Mouse (Mus musculus) CH12.LX (cell line): ENCODE measurements around the gene Cidec. TPM values are rescaled to one million over a fixed set of nuclear protein-coding genes. Genes with fewer than 3 reads are reported as not detected.

Experiments
- DNase-seq: peaks from one replicate; pipeline ENCODE4 v3.0.0-alpha.2; 2013; ENCODE audit errors: extremely low read depth
- H3K27ac ChIP-seq: 2 replicates; pipeline ENCODE4 v1.5.1; 2012; ENCODE audit warnings: low read depth, mild to moderate bottlenecking, control low read depth, moderate library complexity; ENCODE audit not compliant: insufficient read depth
- H3K27me3 ChIP-seq: replicated peaks from 2 replicates; pipeline ENCODE3; 2012; ENCODE audit warnings: inconsistent platforms
- H3K36me3 ChIP-seq, 2 experiments: replicated peaks in 1 of 2; 2 replicates each; pipeline versions ENCODE3 to v1.6.1; 2012; ENCODE audit warnings: inconsistent platforms in 1 of 2, low read length in 1 of 2, mild to moderate bottlenecking in 1 of 2, mixed read lengths in 1 of 2, moderate library complexity in 1 of 2; ENCODE audit not compliant: control insufficient read depth in 1 of 2, insufficient read depth in 1 of 2
- H3K4me1 ChIP-seq, 2 experiments: 2 replicates each; pipeline ENCODE4 v1.6.1; 2012; ENCODE audit warnings: inconsistent platforms in 1 of 2, moderate library complexity in 1 of 2; ENCODE audit not compliant: insufficient read depth in 2 of 2, control insufficient read depth in 1 of 2
- H3K4me2 ChIP-seq: 2 replicates; pipeline ENCODE4 v1.6.1; 2012; ENCODE audit warnings: low read depth, mild to moderate bottlenecking, control low read depth; ENCODE audit not compliant: poor library complexity, insufficient read depth, severe bottlenecking
- H3K4me3 ChIP-seq, 3 experiments: fragments of 150-350 bp in 1 of 3; sonication (generic) in 1 of 3; replicated peaks in 1 of 3; 2 replicates each; pipeline versions ENCODE3 to v1.5.1; 2011 to 2012; ENCODE audit warnings: low read depth in 2 of 3, low read length in 2 of 3, mild to moderate bottlenecking in 2 of 3, moderate library complexity in 2 of 3, control low read depth in 1 of 3, improper control_type of control experiment in 1 of 3, inconsistent platforms in 1 of 3, mixed read lengths in 1 of 3; ENCODE audit not compliant: poor library complexity in 1 of 3
- H3K79me2 ChIP-seq: replicated peaks from 2 replicates; pipeline ENCODE4 v1.6.1; 2012; ENCODE audit warnings: mild to moderate bottlenecking, moderate library complexity; ENCODE audit not compliant: control insufficient read depth, poor library complexity, insufficient read depth, severe bottlenecking; ENCODE audit errors: extremely low read depth
- H3K9ac ChIP-seq: 2 replicates; pipeline ENCODE4 v1.6.1; 2012; ENCODE audit warnings: low read depth, mild to moderate bottlenecking, control low read depth, moderate library complexity; ENCODE audit not compliant: insufficient read depth
- H3K9me3 ChIP-seq: replicated peaks from 2 replicates; pipeline ENCODE3; 2012; ENCODE audit warnings: low read length, inconsistent platforms, mixed read lengths
- E2F4 ChIP-seq: IDR thresholded peaks from 2 replicates; pipeline ENCODE4 v1.6.1; 2011; ENCODE audit warnings: low read depth, low read length, improper control_type of control experiment; ENCODE audit not compliant: insufficient replicate concordance
- ELF1 ChIP-seq: IDR thresholded peaks from 2 replicates; pipeline ENCODE4 v1.6.1; 2014; ENCODE audit warnings: low read depth, mild to moderate bottlenecking, inconsistent platforms, low read length, improper control_type of control experiment
- GABPA ChIP-seq: IDR thresholded peaks from 2 replicates; pipeline ENCODE4 v1.6.1; 2012; ENCODE audit warnings: low read depth, low read length, improper control_type of control experiment, inconsistent platforms; ENCODE audit not compliant: insufficient replicate concordance
- IRF4 ChIP-seq: IDR thresholded peaks from 2 replicates; pipeline ENCODE4 v1.6.1; 2014; ENCODE audit warnings: low read depth, mild to moderate bottlenecking, inconsistent platforms, low read length, improper control_type of control experiment
- KAT2A ChIP-seq: IDR thresholded peaks from 2 replicates; pipeline ENCODE4 v1.6.1; 2012; ENCODE audit warnings: low read length, improper control_type of control experiment, inconsistent platforms; ENCODE audit not compliant: insufficient replicate concordance
- MAFK ChIP-seq: IDR thresholded peaks from 2 replicates; pipeline ENCODE4 v1.6.1; 2011; ENCODE audit warnings: low read length, improper control_type of control experiment; ENCODE audit not compliant: insufficient replicate concordance
- MAX ChIP-seq: IDR thresholded peaks from 2 replicates; pipeline ENCODE4 v1.6.1; 2011; ENCODE audit warnings: low read length, improper control_type of control experiment
- MXI1 ChIP-seq: IDR thresholded peaks from 2 replicates; pipeline ENCODE4 v1.6.1; 2011; ENCODE audit warnings: mild to moderate bottlenecking, low read depth, low read length, improper control_type of control experiment
- MYC ChIP-seq: IDR thresholded peaks from 2 replicates; pipeline ENCODE4 v1.6.1; 2011; ENCODE audit warnings: low read depth, mild to moderate bottlenecking, improper control_type of control experiment, low read length
- PAX5 ChIP-seq: IDR thresholded peaks from 2 replicates; pipeline ENCODE4 v1.6.1; 2012; ENCODE audit warnings: low read length, inconsistent platforms, mixed read lengths
- RAD21 ChIP-seq: IDR thresholded peaks from 2 replicates; pipeline ENCODE4 v1.6.1; 2011; ENCODE audit warnings: low read depth, mild to moderate bottlenecking, low read length, improper control_type of control experiment, moderate library complexity
- TBP ChIP-seq: conservative IDR thresholded peaks from 2 replicates; pipeline ENCODE4 v1.6.1; 2011; ENCODE audit warnings: low read depth, low read length, improper control_type of control experiment
- USF2 ChIP-seq: conservative IDR thresholded peaks from 2 replicates; pipeline ENCODE4 v1.6.1; 2011; ENCODE audit warnings: low read depth, low read length, improper control_type of control experiment
- ZNF384 ChIP-seq: IDR thresholded peaks from 2 replicates; pipeline ENCODE4 v1.6.1; 2012; ENCODE audit warnings: low read depth, low read length, improper control_type of control experiment, inconsistent platforms
- dilution Hi-C: fragments of 300-500 bp; cut with MboI; formaldehyde crosslinking; loops from 2 replicates; pipeline ENCODE4 v1.14.3; 2020; ENCODE audit warnings: low sequenced_read_pairs; ENCODE audit not compliant: extremely low pct_unique_long_range_greater_than_20kb, extremely low pct_ligation_motif_present
- in situ Hi-C: fragments of 300-500 bp; cut with MboI; formaldehyde crosslinking; loops from 3 replicates; pipeline ENCODE4 v1.14.3; 2019; ENCODE audit warnings: low sequenced_read_pairs, low pct_ligation_motif_present, low pct_unique_long_range_greater_than_20kb, mixed read lengths
- polyA plus RNA-seq: library from polyadenylated mRNA; unstranded; fragments of >175 nt; gene quantifications from 2 replicates; pipeline ENCODE4 v1.2.1, GENCODE M21; 2012; ENCODE audit warnings: low read depth; ENCODE audit not compliant: insufficient read length
- total RNA-seq, 2 experiments: library from RNA; depleted of rRNA; stranded (reverse); fragments of 300-350 nt in 1 of 2; fragments of >200 nt in 1 of 2; gene quantifications; 2 replicates each; pipeline ENCODE4 v1.2.3; 2012 to 2014

Cidec gene
- total and polyA plus RNA-seq, 3 experiments = not detected

DNA sequence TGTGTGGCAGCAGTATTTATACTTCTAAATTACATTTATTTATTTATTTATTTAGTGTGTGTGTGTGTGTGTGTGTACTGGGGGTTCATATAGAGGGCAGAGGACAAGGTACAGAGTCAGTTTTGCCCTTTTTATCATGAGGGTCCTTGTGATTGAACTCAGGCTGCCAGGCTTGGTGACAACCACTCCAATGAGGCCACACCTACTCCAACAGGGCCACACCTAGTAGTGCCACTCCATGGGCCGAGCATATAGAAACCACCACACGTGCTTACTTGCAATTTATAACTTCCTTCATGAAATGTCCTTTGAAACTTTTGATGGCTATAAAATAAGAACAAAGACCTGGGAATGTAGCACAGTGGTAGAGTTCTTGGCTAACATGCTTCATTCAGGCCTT, 37.7 kb upstream of the Cidec start:
- H3K79me2 ChIP-seq = no peaks in the 10 kb centered on the region
- in situ Hi-C loops (no loop called here), dilution Hi-C loops (no loop called here)
- peaks cover 4 to 8% of the 10 kb centered on the region in 2 experiments; a peak in 3 of 4 replicates for H3K4me1 ChIP-seq
- H3K9me3 ChIP-seq = no peaks in the 10 kb centered on the region
- no peak for DNase-seq
- no peak overlapping the region for H3K9ac ChIP-seq
- H3K27me3 ChIP-seq = peaks cover 57% of the 10 kb centered on the region
- no peak overlapping the region for H3K4me2 ChIP-seq
- H3K27ac ChIP-seq = no peak overlapping the region
- no peaks in the 10 kb centered on the region for H3K36me3 ChIP-seq
- no peak overlapping the region for H3K4me3 ChIP-seq
- TF ChIP-seq MAFK = no peak
- no peak for TF ChIP-seq PAX5
- TF ChIP-seq IRF4 = no peak
- TF ChIP-seq ZNF384 = no peak
- no peak for TF ChIP-seq TBP
- TF ChIP-seq, all 38 proteins: peak for 0

DNA sequence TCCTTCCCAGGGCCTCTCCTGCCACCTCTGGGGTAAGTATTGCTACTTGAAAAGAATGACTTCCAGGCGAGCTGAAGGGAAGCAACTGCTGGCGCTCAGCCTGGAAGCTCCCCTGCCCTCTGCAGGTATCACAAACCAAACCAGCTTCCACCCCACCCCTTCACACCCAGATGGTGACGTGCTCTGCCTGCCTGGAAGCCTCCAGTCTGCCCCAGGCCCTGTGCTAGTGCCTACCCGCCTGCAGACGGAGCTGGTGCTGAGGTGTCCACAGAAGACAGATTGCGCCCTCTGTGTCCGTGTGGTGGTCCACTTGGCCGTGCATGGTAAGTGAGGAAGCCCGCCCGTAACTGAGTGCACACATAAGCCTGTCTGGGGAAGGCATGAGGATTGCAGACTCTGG, 36.5 kb upstream of the Cidec start:
- Histone ChIP-seq H3K4me1 (peaks cover 4 to 11% of the 10 kb centered on the region in 2 experiments; a peak in 3 of 4 replicates), H3K27ac (no peak overlapping the region), H3K9ac (no peak overlapping the region), H3K9me3 (no peaks in the 10 kb centered on the region), H3K79me2 (no peaks in the 10 kb centered on the region), H3K36me3 (no peaks in the 10 kb centered on the region), H3K4me3 (no peak overlapping the region), H3K4me2 (no peak overlapping the region), H3K27me3 (peaks cover 52% of the 10 kb centered on the region)
- no peak for TF ChIP-seq MYC
- TF ChIP-seq USF2 = no peak
- TF ChIP-seq ELF1 = no peak
- TF ChIP-seq ZNF384 = no peak
- no peak for TF ChIP-seq MAX
- TF ChIP-seq KAT2A = no peak
- no peak for TF ChIP-seq E2F4
- no peak for DNase-seq
- dilution Hi-C loops = no loop called here
- in situ Hi-C loops = no loop called here

- Histone ChIP-seq H3K27ac (no peak within 1 kb of the TSS), H3K9ac (no peak within 1 kb of the TSS), H3K4me3 (no peak within 1 kb of the TSS), H3K9me3 (no peaks in the 10 kb centered on the region), H3K4me2 (no peak within 1 kb of the TSS), H3K27me3 (peaks cover 45% of the 10 kb centered on the region), H3K4me1 (peaks cover 4 to 11% of the 10 kb centered on the region in 2 experiments; a peak in 3 of 4 replicates), H3K79me2 (no peaks in the 10 kb centered on the region), H3K36me3 (no peaks in the 10 kb centered on the region)
- DNase-seq = no peak
- dilution Hi-C loops = no loop called here
- in situ Hi-C loops = no loop called here
- TF ChIP-seq MXI1 = no peak
- TF ChIP-seq RAD21 = no peak
- no peak for TF ChIP-seq GABPA
Observed at GRCm38 (mm10) chr6:113471297-113471936, 35.9 kb upstream of the Cidec start, which contains the start of gene Il17rc. Gene Il17rc (plus strand): TSS chr6:113471427.
